Mouse (Mus musculus) heart, postnatal 25 days (tissue): ENCODE data around the gene Med16. TPM values are rescaled to one million over a fixed set of nuclear protein-coding genes. Genes with fewer than 3 reads are reported as not detected.
A peak's percentile ranks its signal among the peaks of the same experiment; 100 is the strongest.
"Not testable (repeated sequence)": the region's sequence is repeated elsewhere in the genome, so short reads cannot be mapped to it uniquely, and the experiment has no call there.

Source experiments
- DNase-seq: peaks from one replicate; pipeline ENCODE4 v3.0.0; 2022; ENCODE audit warnings: low spot score
- intact Hi-C: fragments of 180-260 bp; cut with DNase I; formaldehyde crosslinking; loops from one replicate; pipeline ENCODE4 v1.15.1; 2025
- total RNA-seq, 2 experiments: library from RNA; stranded (reverse); gene quantifications; 2 replicates each; pipeline ENCODE4 v1.2.3; 2021

Med16 gene
- total RNA-seq, 2 experiments from 2014 or later: 49.2 to 50.7 TPM

GRCm38 (mm10) chr10:79896306-79896705, 12.4 kb downstream of the Med16 start:
- DNase-seq: no peak
- intact Hi-C loops: no loop called here

- DNase-seq: not testable (repeated sequence)
- intact Hi-C loops: loop anchor here (1.0 to 2.0 kb wide), 2 partner anchors 33 to 62 kb away; no protein-coding TSS in a partner anchor
These were observed 16.1 kb downstream of the Med16 start for GRCm38 (mm10) chr10:79892451-79893118.

- intact Hi-C loops: no loop called here
- no peak for DNase-seq
These were observed 18.1 kb downstream of the Med16 start, which contains the start of gene Cfd for GRCm38 (mm10) chr10:79890670-79891069. TSS of gene Cfd (plus strand) at chr10:79890853.

- no peak for DNase-seq
- intact Hi-C loops: no loop called here
These were observed 19.3 kb downstream of the Med16 start for GRCm38 (mm10) chr10:79889386-79889785.

GRCm38 (mm10) chr10:79886611-79887010, 22.1 kb downstream of the Med16 start:
- intact Hi-C loops: no loop called here

GRCm38 (mm10) chr10:79886054-79886453, 22.7 kb downstream of the Med16 start, which contains the start of gene Elane:
TSS of gene Elane (plus strand) at chr10:79886247.
- intact Hi-C loops: no loop called here
- no peak for DNase-seq

More at GRCm38 (mm10) chr10:79886611-79887010, 22.1 kb downstream of the Med16 start:
- DNase-seq: no peak

GRCm38 (mm10) chr10:79884938-79885337, 23.8 kb downstream of the Med16 start:
- not testable (repeated sequence) for DNase-seq
- intact Hi-C loops: loop anchor here (2.0 kb wide), 1 partner anchor 40 kb away; no protein-coding TSS in a partner anchor

GRCm38 (mm10) chr10:79884446-79884845, 24.3 kb downstream of the Med16 start:
- no peak for DNase-seq
- intact Hi-C loops: loop anchor here (2.0 kb wide), 1 partner anchor 40 kb away; no protein-coding TSS in a partner anchor

GRCm38 (mm10) chr10:79883297-79884084, 25.2 kb downstream of the Med16 start:
- intact Hi-C loops: loop anchor here (2.0 kb wide), 2 partner anchors 41 to 49 kb away; no protein-coding TSS in a partner anchor

GRCm38 (mm10) chr10:79881981-79882380, 26.7 kb downstream of the Med16 start:
- DNase-seq: no peak
- intact Hi-C loops: loop anchor here (2.0 kb wide), 1 partner anchor 47 kb away; no protein-coding TSS in a partner anchor

More at GRCm38 (mm10) chr10:79883297-79884084, 25.2 kb downstream of the Med16 start:
- no peak for DNase-seq

GRCm38 (mm10) chr10:79880721-79881120, 28.0 kb downstream of the Med16 start:
- intact Hi-C loops: no loop called here

GRCm38 (mm10) chr10:79879527-79879926, 29.2 kb downstream of the Med16 start:
- intact Hi-C loops: no loop called here
- no peak for DNase-seq

More at GRCm38 (mm10) chr10:79880721-79881120, 28.0 kb downstream of the Med16 start:
- DNase-seq: no peak

- intact Hi-C loops: no loop called here
- DNase-seq: peak; percentile 50
These were observed 31.0 kb downstream of the Med16 start for GRCm38 (mm10) chr10:79877757-79878156.

GRCm38 (mm10) chr10:79877174-79877573, 31.5 kb downstream of the Med16 start:
- no peak for DNase-seq

GRCm38 (mm10) chr10:79874290-79874862, 34.3 kb downstream of the Med16 start, which contains the start of the genes Prtn3 and Plppr3:
TSS of gene Prtn3 (plus strand) at chr10:79874476.
TSS of gene Plppr3 (minus strand) at chr10:79874634.
- intact Hi-C loops: no loop called here
- DNase-seq: no peak

More at GRCm38 (mm10) chr10:79877174-79877573, 31.5 kb downstream of the Med16 start:
- intact Hi-C loops: no loop called here

- intact Hi-C loops: no loop called here
These were observed 34.9 kb downstream of the Med16 start for GRCm38 (mm10) chr10:79873715-79874289.

GRCm38 (mm10) chr10:79873313-79873712, 35.4 kb downstream of the Med16 start:
- no peak for DNase-seq

More at GRCm38 (mm10) chr10:79873715-79874289, 34.9 kb downstream of the Med16 start:
- DNase-seq: no peak

GRCm38 (mm10) chr10:79872862-79873261, 35.9 kb downstream of the Med16 start:
- DNase-seq: no peak
- intact Hi-C loops: no loop called here

More at GRCm38 (mm10) chr10:79873313-79873712, 35.4 kb downstream of the Med16 start:
- intact Hi-C loops: no loop called here

GRCm38 (mm10) chr10:79871845-79872244, 36.9 kb downstream of the Med16 start:
- no peak for DNase-seq
- intact Hi-C loops: no loop called here
